Mouse (Mus musculus) spleen, adult 2 months (tissue): ENCODE data around the gene Krt35.

Experiments
- CTCF ChIP-seq: fragments of 200-500 bp; IDR thresholded peaks from 2 replicates; pipeline ENCODE4 v1.5.1; 2011; ENCODE audit warnings: mild to moderate bottlenecking, inconsistent platforms; ENCODE audit not compliant: insufficient read depth, insufficient read length, insufficient replicate concordance; ENCODE audit errors: extremely low read depth
- POLR2A ChIP-seq: fragments of 200-500 bp; IDR thresholded peaks from 2 replicates; pipeline ENCODE4 v1.6.1; 2011; ENCODE audit warnings: low read depth, low read length, inconsistent platforms

- no peak for TF ChIP-seq POLR2A
- no peak for TF ChIP-seq CTCF
Observed at GRCm38 (mm10) chr11:100135731-100136130, 39.7 kb upstream of the Krt35 start, which contains the start of gene Krt15.
